Mouse (Mus musculus): ENCODE measurements around the gene Atg2a. TPM values are rescaled to one million over a fixed set of nuclear protein-coding genes. Genes with fewer than 3 reads are reported as not detected.
A peak's percentile ranks its signal among the peaks of the same experiment; 100 is the strongest.
"Not testable (repeated sequence)": the region's sequence is repeated elsewhere in the genome, so short reads cannot be mapped to it uniquely, and the experiment has no call there.

The Atg2a gene
- total RNA-seq, 2 experiments from 2014 or later: 5.5 to 30.9 TPM

DNA sequence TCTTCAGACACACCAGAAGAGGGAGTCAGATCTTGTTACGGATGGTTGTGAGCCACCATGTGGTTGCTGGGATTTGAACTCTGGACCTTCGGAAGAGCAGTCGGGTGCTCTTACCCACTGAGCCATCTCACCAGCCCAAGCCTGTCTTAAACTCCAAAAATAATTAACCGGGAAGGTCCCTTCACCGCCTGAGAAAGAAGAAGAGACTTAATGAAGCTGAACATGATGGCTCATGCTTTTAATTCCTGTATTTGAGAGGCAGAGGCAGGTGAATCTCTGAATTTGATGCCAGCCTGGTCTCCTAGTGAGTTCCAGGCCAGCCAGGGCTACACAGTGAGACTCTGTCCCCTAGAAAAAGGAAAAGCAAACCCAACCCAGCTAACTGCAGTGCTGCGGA, 49.2 kb downstream of the Atg2a start:
- not testable (repeated sequence) for ATAC-seq (replicated peaks; ENCODE audit: poor library complexity, severe bottlenecking)

- no peak for ATAC-seq (replicated peaks; ENCODE audit: poor library complexity, severe bottlenecking)
These were observed 49.8 kb downstream of the Atg2a start for GRCm38 (mm10) chr19:6291117-6291781.

DNA sequence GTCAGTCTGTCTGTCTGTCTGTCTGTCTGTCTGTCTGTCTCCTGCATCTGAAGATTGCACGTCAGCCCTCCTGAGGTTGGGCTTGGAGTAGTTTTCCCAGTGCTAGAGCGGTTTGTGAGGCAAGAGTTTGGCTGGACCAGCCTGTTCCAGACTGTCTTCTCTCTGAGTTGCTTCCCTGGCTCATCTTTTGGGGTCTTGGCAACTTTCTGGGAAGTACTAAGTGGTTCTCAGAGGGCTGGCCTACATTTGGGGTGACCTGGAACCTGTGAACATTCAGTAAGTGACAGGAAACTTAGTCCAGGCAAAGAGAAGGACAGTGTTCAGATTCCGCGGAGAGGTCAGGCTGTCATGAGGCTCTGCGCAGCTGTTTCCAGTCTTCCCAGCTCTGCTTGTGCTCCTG, 50.8 kb downstream of the Atg2a start:
- no peak for ATAC-seq (replicated peaks; ENCODE audit: poor library complexity, severe bottlenecking)

GRCm38 (mm10) chr19:6294301-6294700, 52.8 kb downstream of the Atg2a start:
- no peak for ATAC-seq (replicated peaks; ENCODE audit: poor library complexity, severe bottlenecking)

GRCm38 (mm10) chr19:6296551-6297210, 55.2 kb downstream of the Atg2a start:
- ATAC-seq (replicated peaks; ENCODE audit: poor library complexity, severe bottlenecking): no peak

GRCm38 (mm10) chr19:6297641-6298040, 56.2 kb downstream of the Atg2a start:
- peak; percentile 81 for ATAC-seq (replicated peaks; ENCODE audit: poor library complexity, severe bottlenecking)

DNA sequence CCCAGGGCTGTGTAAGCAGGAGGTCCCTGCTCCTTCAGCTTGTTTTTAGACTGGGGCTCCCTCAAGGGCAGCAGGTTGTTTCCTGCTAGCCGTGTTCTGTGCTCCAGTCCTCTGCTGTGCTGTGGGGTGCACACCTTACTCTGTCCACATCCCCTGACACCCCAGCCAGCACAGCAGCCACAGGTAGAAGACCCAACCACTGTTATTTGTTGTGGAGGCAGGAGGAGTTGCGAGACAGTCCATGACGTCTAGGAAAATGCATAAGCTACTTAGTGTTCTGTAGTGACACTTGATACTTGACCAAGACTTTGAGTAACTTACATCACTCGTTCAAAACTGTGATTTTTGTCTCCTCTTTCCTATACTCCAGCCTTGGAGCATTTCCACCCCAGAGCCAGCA, 57.5 kb downstream of the Atg2a start:
- ATAC-seq (replicated peaks; ENCODE audit: poor library complexity, severe bottlenecking): no peak

- ATAC-seq (replicated peaks; ENCODE audit: poor library complexity, severe bottlenecking): peak; percentile 44
These were observed 58.2 kb downstream of the Atg2a start for GRCm38 (mm10) chr19:6299450-6300267.

- ATAC-seq (replicated peaks; ENCODE audit: poor library complexity, severe bottlenecking): no peak
These were observed 59.0 kb downstream of the Atg2a start for GRCm38 (mm10) chr19:6300402-6300841.

DNA sequence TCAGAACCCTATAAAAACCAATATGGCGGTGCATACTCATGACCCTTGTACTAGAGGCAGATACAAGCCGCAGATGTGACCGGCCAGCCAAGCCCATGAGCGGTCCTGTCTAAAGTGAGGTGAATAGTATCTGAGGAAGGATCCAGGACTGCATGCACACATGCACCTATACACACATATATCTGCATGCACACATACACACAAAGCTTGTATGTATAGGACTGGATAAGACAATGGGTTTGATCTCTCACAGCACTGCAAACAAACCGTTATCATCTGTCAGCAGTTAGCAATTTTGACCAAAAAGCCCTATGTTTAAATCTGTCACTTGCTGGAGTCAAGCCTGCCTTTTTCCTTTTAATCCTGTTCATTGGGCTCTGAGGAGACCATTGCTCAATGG, 60.6 kb downstream of the Atg2a start:
- no peak for ATAC-seq (replicated peaks; ENCODE audit: poor library complexity, severe bottlenecking)

DNA sequence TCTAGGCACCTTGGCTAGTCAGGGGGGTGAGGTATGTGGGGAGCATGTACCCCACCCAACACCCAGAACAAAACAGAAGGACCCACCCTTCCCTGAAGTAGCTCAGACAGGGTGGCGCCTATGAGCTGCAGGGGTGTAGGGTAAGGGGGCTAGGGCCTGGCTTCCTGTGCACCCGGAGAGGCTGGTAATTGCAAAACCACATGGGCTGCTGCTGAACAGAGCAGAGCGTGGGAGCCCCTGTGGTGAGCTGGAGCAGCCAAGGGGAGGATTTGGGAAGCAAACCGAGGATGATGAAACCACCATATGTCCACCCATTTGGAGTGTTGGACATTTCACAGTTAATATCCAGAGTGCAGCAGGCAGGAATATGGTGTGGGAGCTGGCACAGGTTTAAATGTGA, 61.1 kb downstream of the Atg2a start:
- ATAC-seq (replicated peaks; ENCODE audit: poor library complexity, severe bottlenecking): peak; percentile 52

- no peak for ATAC-seq (replicated peaks; ENCODE audit: poor library complexity, severe bottlenecking)
These were observed 62.4 kb downstream of the Atg2a start for GRCm38 (mm10) chr19:6303831-6304230.

- peak; percentile 50 for ATAC-seq (replicated peaks; ENCODE audit: poor library complexity, severe bottlenecking)
These were observed 63.5 kb downstream of the Atg2a start for GRCm38 (mm10) chr19:6304787-6305516.

- ATAC-seq (replicated peaks; ENCODE audit: poor library complexity, severe bottlenecking): no peak
These were observed 64.1 kb downstream of the Atg2a start for GRCm38 (mm10) chr19:6305517-6306115.

GRCm38 (mm10) chr19:6306137-6306551, 64.7 kb downstream of the Atg2a start, which contains the start of gene Cdc42bpg:
TSS of gene Cdc42bpg (plus strand) at chr19:6306456.
- peak; percentile 38 for ATAC-seq (replicated peaks; ENCODE audit: poor library complexity, severe bottlenecking)

- peak; percentile 58 for ATAC-seq (replicated peaks; ENCODE audit: poor library complexity, severe bottlenecking)
These were observed 65.1 kb downstream of the Atg2a start for GRCm38 (mm10) chr19:6306586-6306985.

GRCm38 (mm10) chr19:6307733-6308531, 66.5 kb downstream of the Atg2a start:
- ATAC-seq (replicated peaks; ENCODE audit: poor library complexity, severe bottlenecking): no peak

DNA sequence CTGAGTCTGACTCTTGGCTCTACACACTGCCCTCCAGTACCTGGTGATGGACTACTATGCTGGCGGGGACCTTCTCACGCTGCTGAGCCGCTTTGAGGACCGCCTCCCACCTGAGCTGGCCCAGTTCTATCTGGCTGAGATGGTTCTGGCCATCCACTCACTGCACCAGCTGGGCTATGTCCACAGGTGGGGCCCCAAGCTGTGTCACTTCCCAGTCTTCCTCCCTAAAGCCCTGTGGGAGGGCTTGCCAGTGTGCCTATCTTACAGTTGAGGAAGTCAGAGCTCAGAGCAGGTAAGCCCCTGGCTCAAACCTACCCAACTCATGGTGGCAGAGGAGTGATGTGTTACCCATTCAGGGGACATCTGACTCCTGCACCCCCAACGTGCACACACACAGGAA, 68.7 kb downstream of the Atg2a start:
- ATAC-seq (replicated peaks; ENCODE audit: poor library complexity, severe bottlenecking): no peak

- ATAC-seq (replicated peaks; ENCODE audit: poor library complexity, severe bottlenecking): not testable (repeated sequence)
These were observed 70.3 kb downstream of the Atg2a start for GRCm38 (mm10) chr19:6311783-6312182.
